Mouse (Mus musculus) forebrain, embryonic 10.5 days (tissue): ENCODE data around the gene Umodl1. TPM values are rescaled to one million over a fixed set of nuclear protein-coding genes. Genes with fewer than 3 reads are reported as not detected.
A peak's percentile ranks its signal among the peaks of the same experiment; 100 is the strongest.

ENCODE experiments used
- DNase-seq: peaks from one replicate; pipeline ENCODE4 v3.0.0-alpha.2; 2017; ENCODE audit warnings: low spot score; ENCODE audit errors: extremely low spot score
- H3K27ac ChIP-seq: fragments of 300-500 bp; sonication (generic); 2 replicates; pipeline ENCODE4 v1.5.1; 2016; ENCODE audit warnings: mild to moderate bottlenecking
- H3K27me3 ChIP-seq: fragments of 300-500 bp; sonication (generic); 2 replicates; pipeline ENCODE4 v1.6.1; 2016; ENCODE audit warnings: mild to moderate bottlenecking; ENCODE audit not compliant: poor library complexity, severe bottlenecking
- H3K36me3 ChIP-seq: fragments of 300-500 bp; sonication (generic); replicated peaks from 2 replicates; pipeline ENCODE4 v1.6.1; 2016; ENCODE audit warnings: mild to moderate bottlenecking, moderate library complexity
- H3K4me1 ChIP-seq: fragments of 300-500 bp; sonication (generic); 2 replicates; pipeline ENCODE4 v1.6.1; 2016
- H3K4me3 ChIP-seq: fragments of 300-500 bp; sonication (generic); 2 replicates; pipeline ENCODE4 v1.5.1; 2016; ENCODE audit warnings: mild to moderate bottlenecking, moderate library complexity
- H3K9me3 ChIP-seq: fragments of 300-500 bp; sonication (generic); 2 replicates; pipeline ENCODE4 v1.6.1; 2016; ENCODE audit warnings: mild to moderate bottlenecking, moderate library complexity
- WGBS: fragments of 180-500 bp; shearing (Covaris S2); methylation state at CpG from one replicate; pipeline ENCODE4 v1.1.7; 2016; 5-methylcytosine and 5-hydroxymethylcytosine counted together
- polyA plus RNA-seq: library from polyadenylated mRNA; unstranded; fragments of >200 nt; fragmentation: Nextera tagmentation; extraction: Ambion mirVana; gene quantifications from 2 replicates; pipeline ENCODE4 v1.2.1, GENCODE M21; 2016

Gene Umodl1
- polyA plus RNA-seq, 1 experiment from 2014 or later, result not detected

DNA sequence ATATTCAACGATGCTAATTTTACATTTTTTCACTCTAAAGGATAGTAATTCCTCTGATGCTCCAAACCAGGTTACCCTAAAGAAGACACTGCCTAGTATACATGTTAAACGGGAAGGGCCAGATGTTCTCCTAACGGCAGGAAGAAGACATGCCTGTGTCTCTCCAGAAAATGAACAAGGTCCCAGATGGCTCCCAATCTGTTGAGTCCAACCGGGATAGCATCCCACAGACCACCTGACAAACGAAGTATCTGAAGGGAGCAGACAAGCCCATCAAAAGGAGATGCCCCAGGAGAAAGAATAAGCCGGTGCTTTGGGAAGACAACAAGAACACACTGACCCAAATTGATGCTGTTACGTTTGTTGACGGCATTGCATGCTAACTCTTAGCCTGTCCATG lies 2.8 kb upstream of the Umodl1 start:
- Histone ChIP-seq H3K27ac (no peak overlapping the region), H3K4me1 (peaks cover 8% of the 10 kb centered on the region; the same call in 1 of the 2 replicates), H3K9me3 (no peaks in the 10 kb centered on the region), H3K36me3 (no peaks in the 10 kb centered on the region), H3K27me3 (no peaks in the 10 kb centered on the region), H3K4me3 (no peak overlapping the region)
- DNase-seq, result no peak
- 76% methylated on average over 8 of the region's 8 CpGs for WGBS

DNA sequence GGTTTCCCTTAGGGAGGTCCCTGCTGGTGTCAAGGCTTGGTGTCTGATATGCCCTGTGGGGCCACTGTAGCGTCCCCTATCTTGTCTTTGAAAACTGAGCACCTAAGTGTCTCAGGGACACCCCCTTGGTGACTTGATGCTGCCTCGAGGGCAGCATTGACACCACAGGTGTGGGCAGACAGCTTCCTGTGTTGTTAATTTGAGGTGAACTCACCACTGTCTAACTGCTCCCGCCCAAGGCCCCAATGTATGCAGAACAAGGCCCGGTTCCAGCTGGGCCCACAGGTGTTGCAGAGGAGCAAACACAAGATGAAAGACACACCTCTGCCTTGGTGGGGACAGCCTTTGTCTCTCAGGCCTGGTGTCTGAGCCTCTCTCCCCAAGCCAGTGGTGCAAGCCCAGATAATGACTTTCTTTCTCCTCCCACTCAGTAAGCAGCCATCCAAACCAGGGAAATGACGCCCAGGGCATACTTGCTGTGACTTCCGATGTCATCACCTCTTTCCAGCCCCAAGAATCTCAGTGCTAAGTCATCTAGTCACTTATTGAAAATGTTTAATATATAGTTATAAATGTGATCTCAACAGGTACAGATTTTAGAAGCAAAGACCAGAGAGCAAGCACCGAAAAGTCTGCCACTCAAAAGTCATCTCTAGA lies 7.6 kb downstream of the Umodl1 start:
- no peaks in the 10 kb centered on the region for H3K36me3 ChIP-seq
- no peak overlapping the region for H3K27ac ChIP-seq
- H3K9me3 ChIP-seq, result no peaks in the 10 kb centered on the region
- DNase-seq, result no peak
- no peaks in the 10 kb centered on the region for H3K27me3 ChIP-seq
- WGBS, result 70% methylated on average over 7 of the region's 7 CpGs
- no peak overlapping the region for H3K4me3 ChIP-seq
- peaks cover 7% of the 10 kb centered on the region for H3K4me1 ChIP-seq

DNA sequence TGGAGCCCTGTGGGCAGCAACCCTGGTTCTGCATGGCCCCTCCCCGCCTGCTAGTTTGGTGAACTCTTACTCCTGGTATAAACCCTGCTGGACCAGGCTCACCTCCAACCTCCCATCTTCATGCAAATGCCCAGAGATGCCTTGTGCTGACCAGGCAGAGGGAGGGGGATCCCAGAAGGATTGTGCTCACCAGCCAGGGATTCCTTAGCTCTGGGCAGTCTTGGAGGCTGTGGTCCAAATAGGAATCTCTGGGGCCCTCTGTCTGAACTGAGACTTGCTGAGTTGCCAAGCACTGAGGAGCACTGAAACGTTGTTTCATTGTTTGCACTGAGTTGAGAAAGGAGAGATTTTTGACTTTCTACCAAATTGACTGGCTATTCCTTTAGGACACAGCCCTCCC lies 8.4 kb downstream of the Umodl1 start:
- H3K4me3 ChIP-seq, result no peak overlapping the region
- no peak for DNase-seq
- 33% methylated on average over 2 of the region's 2 CpGs for WGBS
- no peak overlapping the region for H3K27ac ChIP-seq
- H3K36me3 ChIP-seq, result no peaks in the 10 kb centered on the region
- H3K4me1 ChIP-seq, result peaks cover 7% of the 10 kb centered on the region
- no peaks in the 10 kb centered on the region for H3K9me3 ChIP-seq
- no peaks in the 10 kb centered on the region for H3K27me3 ChIP-seq

DNA sequence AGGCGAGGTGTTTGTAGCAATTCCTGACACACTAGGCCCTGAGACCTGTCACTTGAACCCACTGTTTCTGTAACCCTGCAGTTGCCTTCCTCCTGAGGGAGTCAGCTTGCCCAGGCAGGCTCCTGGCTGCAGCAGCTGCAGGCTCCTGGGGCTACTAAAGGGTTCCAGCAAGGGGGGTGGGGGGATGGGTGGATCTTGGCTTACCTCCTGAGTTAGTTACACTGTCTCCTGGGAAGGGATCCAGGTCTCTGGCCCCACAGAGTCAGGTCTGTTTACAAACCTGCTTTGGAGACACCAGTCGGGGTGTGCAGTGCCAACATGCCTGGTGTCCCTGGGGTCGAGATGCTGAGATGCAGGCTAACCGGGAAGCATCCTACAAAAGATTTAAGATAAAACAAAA lies 15.5 kb downstream of the Umodl1 start:
- H3K27ac ChIP-seq, result no peak overlapping the region
- DNase-seq, result no peak
- H3K4me3 ChIP-seq, result no peak overlapping the region
- no peaks in the 10 kb centered on the region for H3K9me3 ChIP-seq
- H3K36me3 ChIP-seq, result no peaks in the 10 kb centered on the region
- WGBS, result 77% methylated on average over 4 of the region's 4 CpGs
- H3K27me3 ChIP-seq, result no peaks in the 10 kb centered on the region
- H3K4me1 ChIP-seq, result peaks cover 3% of the 10 kb centered on the region

DNA sequence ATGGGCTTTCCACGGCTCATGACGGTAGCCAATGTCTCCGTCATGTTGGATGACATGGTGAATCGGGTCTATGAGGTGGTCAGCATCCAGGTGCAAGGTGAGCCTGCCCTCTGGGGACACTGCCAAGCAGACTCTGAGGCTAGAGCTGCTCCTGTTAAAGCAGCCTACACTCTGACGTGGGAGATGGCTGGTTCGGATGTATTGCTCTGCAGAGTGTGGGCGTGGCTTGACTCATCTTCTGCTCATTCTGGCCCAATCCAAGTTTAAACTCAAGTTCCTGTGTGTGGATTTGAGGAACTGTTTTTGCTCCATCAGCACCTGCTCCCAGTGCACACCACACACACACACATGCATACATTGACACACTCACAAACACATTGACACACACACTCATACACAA lies 17.4 kb downstream of the Umodl1 start:
- H3K27ac ChIP-seq, result no peak overlapping the region
- no peaks in the 10 kb centered on the region for H3K27me3 ChIP-seq
- no peaks in the 10 kb centered on the region for H3K36me3 ChIP-seq
- H3K9me3 ChIP-seq, result no peaks in the 10 kb centered on the region
- 89% methylated on average over 7 of the region's 7 CpGs for WGBS
- DNase-seq, result no peak
- no peak overlapping the region for H3K4me3 ChIP-seq
- peaks cover 3% of the 10 kb centered on the region for H3K4me1 ChIP-seq

DNA sequence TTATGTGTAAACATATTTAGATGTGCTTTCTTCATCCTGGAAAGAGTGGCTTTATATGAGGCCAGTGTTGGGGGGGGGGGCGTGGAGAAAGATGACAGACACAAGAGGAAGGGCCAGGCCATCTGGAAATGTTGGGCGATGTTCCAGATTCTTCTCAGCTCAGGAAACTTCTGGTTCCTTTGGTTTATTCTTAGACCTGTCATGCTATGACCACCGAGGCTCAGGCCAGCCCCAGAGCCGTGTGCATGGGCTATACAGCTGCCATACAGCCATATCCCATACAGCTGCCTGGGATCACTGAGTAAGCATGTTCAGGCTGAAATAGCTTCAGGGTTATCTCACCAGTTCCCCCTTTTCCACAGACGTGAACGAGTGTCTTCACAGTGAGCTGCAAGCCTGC lies 18.9 kb downstream of the Umodl1 start:
- Histone ChIP-seq H3K27me3 (no peaks in the 10 kb centered on the region), H3K27ac (no peak overlapping the region), H3K9me3 (no peaks in the 10 kb centered on the region), H3K4me3 (no peak overlapping the region), H3K4me1 (peaks cover 3% of the 10 kb centered on the region), H3K36me3 (no peaks in the 10 kb centered on the region)
- no peak for DNase-seq
- 85% methylated on average over 6 of the region's 6 CpGs for WGBS

DNA sequence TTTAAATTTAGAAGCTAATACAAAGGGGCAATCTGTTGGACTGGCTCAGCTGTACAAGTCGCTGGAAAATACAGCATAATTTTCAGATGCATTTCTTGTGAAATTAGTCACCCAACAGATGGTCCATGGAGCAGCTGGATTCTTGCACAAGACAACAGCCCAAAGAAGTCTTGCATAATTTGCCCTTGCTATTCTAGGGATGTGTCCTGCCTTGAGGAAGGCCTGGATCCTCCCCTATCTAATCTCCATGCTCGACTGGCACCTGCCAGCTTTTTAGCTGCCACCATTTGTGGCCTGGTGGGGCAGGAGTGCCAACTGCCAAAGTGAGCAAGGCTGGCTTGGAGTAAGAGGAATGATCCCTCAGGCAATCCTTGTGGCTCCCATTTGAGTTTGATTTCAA lies 22.9 kb downstream of the Umodl1 start:
- H3K36me3 ChIP-seq, result no peaks in the 10 kb centered on the region
- WGBS, result 90% methylated on average over 2 of the region's 2 CpGs
- no peak overlapping the region for H3K27ac ChIP-seq
- no peaks in the 10 kb centered on the region for H3K9me3 ChIP-seq
- no peak overlapping the region for H3K4me3 ChIP-seq
- no peaks in the 10 kb centered on the region for H3K4me1 ChIP-seq
- DNase-seq, result no peak
- no peaks in the 10 kb centered on the region for H3K27me3 ChIP-seq

DNA sequence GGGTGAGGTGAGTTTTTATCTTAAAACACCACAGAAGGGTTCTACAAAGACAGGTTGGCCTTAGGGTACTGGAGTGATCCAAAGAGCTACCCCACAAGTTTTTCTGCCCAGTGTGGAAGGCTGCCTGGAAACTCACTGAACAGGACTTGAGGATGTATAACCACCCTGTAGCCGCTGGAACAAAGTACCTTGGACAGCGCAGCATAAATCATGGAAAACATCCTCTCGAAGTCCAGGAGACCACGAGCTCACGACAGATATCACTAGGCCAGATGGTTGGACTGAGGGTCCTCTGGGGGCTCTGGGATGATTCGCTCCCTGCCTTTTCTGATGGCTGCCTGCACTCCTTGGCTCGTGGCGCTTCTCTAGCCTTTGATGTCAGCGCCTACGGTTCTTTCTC lies 24.1 kb downstream of the Umodl1 start:
- Histone ChIP-seq H3K4me1 (no peaks in the 10 kb centered on the region), H3K36me3 (no peaks in the 10 kb centered on the region), H3K4me3 (no peak overlapping the region), H3K9me3 (no peaks in the 10 kb centered on the region), H3K27me3 (no peaks in the 10 kb centered on the region), H3K27ac (no peak overlapping the region)
- no peak for DNase-seq
- 85% methylated on average over 10 of the region's 10 CpGs for WGBS

DNA sequence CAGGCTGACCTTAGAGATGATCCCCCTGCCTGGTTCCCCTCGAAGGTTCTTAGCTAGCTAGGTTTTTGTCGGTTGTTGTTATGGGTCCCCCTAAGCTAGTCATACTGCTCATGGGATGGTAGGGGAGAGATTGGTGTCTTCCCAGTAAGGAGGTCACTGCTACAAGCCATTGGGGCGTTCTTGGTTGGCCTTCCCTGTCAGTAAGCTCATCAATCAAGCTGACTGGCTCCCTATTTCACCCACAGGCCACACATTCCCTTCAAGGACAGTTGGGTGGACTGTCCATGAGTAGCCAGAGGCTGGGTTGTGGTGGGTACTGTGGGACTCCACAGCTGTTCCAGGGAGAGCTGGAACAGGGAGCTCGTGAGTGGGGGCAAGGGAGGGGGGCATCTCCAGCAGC lies 29.1 kb downstream of the Umodl1 start:
- Histone ChIP-seq H3K36me3 (no peaks in the 10 kb centered on the region), H3K4me3 (no peak overlapping the region), H3K27ac (no peak overlapping the region), H3K4me1 (no peaks in the 10 kb centered on the region), H3K9me3 (no peaks in the 10 kb centered on the region), H3K27me3 (no peaks in the 10 kb centered on the region)
- WGBS, result 87% methylated on average over 4 of the region's 4 CpGs
- DNase-seq, result no peak

DNA sequence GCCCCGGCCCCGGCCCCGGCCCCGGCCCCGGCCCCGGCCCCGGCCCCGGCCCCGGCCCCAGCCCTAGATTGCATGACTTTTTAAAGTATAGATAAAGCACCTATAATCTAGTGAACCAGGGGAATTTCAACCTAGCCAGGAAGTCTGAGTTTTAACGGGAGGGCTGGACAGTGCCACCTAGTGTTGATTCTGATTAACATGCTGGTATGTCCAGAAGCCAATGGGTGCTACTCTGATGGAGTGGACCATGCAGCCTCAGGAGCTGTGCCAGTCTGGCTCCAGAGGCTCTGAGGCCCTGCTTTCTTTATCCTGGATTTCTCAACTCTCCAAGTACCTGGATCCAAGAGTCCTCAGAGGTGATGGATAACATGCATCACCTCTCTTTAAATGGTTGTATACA lies 35.8 kb downstream of the Umodl1 start:
- Histone ChIP-seq H3K27ac (no peak overlapping the region), H3K27me3 (no peaks in the 10 kb centered on the region), H3K4me1 (no peaks in the 10 kb centered on the region), H3K36me3 (no peaks in the 10 kb centered on the region), H3K9me3 (no peaks in the 10 kb centered on the region), H3K4me3 (no peak overlapping the region)
- WGBS, result 74% methylated on average over 10 of the region's 10 CpGs
- no peak for DNase-seq

DNA sequence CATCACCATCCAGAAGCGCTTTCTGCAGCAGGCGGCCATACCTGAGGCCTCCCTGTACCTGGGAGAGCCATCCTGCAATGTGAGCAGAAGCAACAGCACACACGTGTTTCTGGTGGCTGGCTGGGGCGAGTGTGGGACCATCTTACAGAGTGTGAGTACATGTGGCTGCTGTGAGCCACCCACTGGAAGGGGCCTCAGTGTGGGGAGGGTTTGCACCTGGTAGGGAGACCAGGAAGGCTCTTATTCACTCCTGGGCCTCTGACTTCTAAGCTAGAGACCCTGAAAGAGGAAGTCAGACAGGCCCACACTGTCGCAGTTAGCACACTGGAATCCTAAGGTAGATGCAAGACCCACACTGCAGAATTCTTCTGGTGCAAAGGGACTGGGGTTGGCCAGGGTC lies 41.9 kb downstream of the Umodl1 start:
- 83% methylated on average over 5 of the region's 5 CpGs for WGBS
- Histone ChIP-seq H3K36me3 (no peaks in the 10 kb centered on the region), H3K27me3 (no peaks in the 10 kb centered on the region), H3K9me3 (no peaks in the 10 kb centered on the region), H3K27ac (no peak overlapping the region), H3K4me3 (no peak overlapping the region), H3K4me1 (peaks cover 12% of the 10 kb centered on the region)
- no peak for DNase-seq

DNA sequence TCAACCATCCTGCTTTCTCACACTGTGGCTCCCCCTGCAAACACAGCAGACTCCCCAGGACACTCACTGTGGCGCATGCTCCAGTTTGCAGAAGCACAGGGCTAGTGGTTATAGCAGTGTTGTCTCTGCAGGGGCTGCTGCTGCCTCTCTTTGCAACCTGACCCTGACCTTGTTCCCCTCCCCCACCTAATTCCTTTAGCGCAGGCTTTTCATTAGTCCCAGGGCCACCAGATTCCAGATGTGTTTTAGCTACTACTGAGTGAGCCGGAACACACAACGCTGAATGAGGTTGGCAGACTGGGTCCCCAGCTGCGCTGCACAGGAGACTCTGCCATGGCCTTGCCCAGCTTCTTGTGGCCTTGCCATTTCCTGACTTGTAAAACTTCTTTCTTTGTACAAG lies 46.5 kb downstream of the Umodl1 start:
- 18% methylated on average over 5 of the region's 5 CpGs for WGBS
- no peaks in the 10 kb centered on the region for H3K36me3 ChIP-seq
- H3K9me3 ChIP-seq, result no peaks in the 10 kb centered on the region
- no peaks in the 10 kb centered on the region for H3K27me3 ChIP-seq
- H3K4me1 ChIP-seq, result peaks cover 15% of the 10 kb centered on the region
- peak overlapping the region; percentile 10; the same call in 1 of the 2 replicates for H3K4me3 ChIP-seq
- H3K27ac ChIP-seq, result peak overlapping the region; percentile 71
- peak; percentile 54 for DNase-seq

DNA sequence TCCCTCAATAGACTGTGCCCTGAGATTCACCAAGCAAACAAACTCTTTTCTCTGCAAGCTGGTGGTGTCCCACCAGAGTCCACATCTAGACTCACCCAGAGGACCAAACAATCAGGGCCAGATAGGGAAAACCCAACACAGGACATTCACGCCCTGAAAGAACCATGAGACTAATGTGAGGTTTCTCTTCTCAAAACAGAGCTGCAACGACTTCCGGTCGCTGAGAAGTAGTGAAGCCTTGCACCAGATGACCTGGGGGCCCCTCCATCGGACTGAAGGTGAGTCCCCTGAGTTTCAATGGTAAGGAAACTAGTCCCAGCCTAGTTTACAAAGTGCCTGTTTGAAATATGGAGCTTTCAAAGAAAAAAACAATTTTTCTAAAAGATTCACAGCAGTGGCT lies 48.2 kb downstream of the Umodl1 start:
- Histone ChIP-seq H3K27ac (no peak overlapping the region), H3K27me3 (no peaks in the 10 kb centered on the region), H3K36me3 (no peaks in the 10 kb centered on the region), H3K9me3 (no peaks in the 10 kb centered on the region), H3K4me3 (no peak overlapping the region), H3K4me1 (peaks cover 15% of the 10 kb centered on the region)
- no peak for DNase-seq
- 90% methylated on average over 5 of the region's 5 CpGs for WGBS

DNA sequence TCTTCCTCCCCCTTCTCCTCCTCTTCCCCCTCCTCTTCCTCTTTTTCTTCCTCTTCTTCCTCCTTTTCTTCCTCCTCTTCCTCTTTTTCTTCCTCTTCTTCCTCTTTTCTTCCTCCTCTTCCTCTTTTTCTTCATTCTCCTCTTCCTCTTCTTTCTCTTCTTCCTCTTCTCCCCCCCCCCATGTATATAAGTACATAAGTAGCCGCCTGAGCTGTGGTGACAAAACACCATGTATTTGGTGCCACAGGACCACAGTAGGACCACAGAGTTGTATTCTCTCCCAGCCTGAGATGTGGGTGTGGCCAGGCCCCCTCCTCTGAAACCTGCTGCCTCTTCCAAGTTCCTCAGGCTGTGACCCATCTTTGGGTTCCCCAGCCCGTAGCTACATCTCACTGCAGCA lies 50.8 kb downstream of the Umodl1 start:
- Histone ChIP-seq H3K4me3 (no peak overlapping the region), H3K27me3 (no peaks in the 10 kb centered on the region), H3K27ac (no peak overlapping the region), H3K4me1 (peaks cover 14% of the 10 kb centered on the region), H3K36me3 (no peaks in the 10 kb centered on the region), H3K9me3 (no peaks in the 10 kb centered on the region)
- 94% methylated on average over 2 of the region's 2 CpGs for WGBS
- no peak for DNase-seq
